Mouse (Mus musculus) cerebellum, adult 18-20 months (tissue): Measurements from ENCODE around the gene Cnbd2.
"Not testable (repeated sequence)": the region's sequence is repeated elsewhere in the genome, so short reads cannot be mapped to it uniquely, and the experiment has no call there.

Experiments used
- DNase-seq, 2 experiments: peaks; one replicate each; pipeline ENCODE4 v3.0.0; 2021

Gene Cnbd2

GRCm38 (mm10) chr2:156394282-156394681 is 82.2 kb downstream of the Cnbd2 start:
- no peak for DNase-seq

- no peak for DNase-seq
Observed at GRCm38 (mm10) chr2:156396096-156396495, 84.0 kb downstream of the Cnbd2 start.

GRCm38 (mm10) chr2:156397988-156398387 is 85.9 kb downstream of the Cnbd2 start:
- no peak for DNase-seq

- DNase-seq: no peak
Observed at GRCm38 (mm10) chr2:156399485-156399884, 87.4 kb downstream of the Cnbd2 start.

- DNase-seq: peak in 1 of 2 experiments; percentile 16
Observed at GRCm38 (mm10) chr2:156401331-156401730, 89.2 kb downstream of the Cnbd2 start.

GRCm38 (mm10) chr2:156402036-156402435 is 89.9 kb downstream of the Cnbd2 start:
- no peak for DNase-seq

- no peak for DNase-seq
Observed at GRCm38 (mm10) chr2:156406987-156407386, 94.9 kb downstream of the Cnbd2 start.

- no peak for DNase-seq
Observed at GRCm38 (mm10) chr2:156408168-156408567, 96.1 kb downstream of the Cnbd2 start.

- not testable (repeated sequence) for DNase-seq
Observed at GRCm38 (mm10) chr2:156411348-156411747, 99.2 kb downstream of the Cnbd2 start.

GRCm38 (mm10) chr2:156414996-156415395 is 102.9 kb downstream of the Cnbd2 start:
- no peak for DNase-seq

GRCm38 (mm10) chr2:156415674-156416073 is 103.6 kb downstream of the Cnbd2 start:
- no peak for DNase-seq

- no peak for DNase-seq
Observed at GRCm38 (mm10) chr2:156417194-156417593, 105.1 kb downstream of the Cnbd2 start.

GRCm38 (mm10) chr2:156418467-156418866 is 106.4 kb downstream of the Cnbd2 start:
- no peak for DNase-seq

GRCm38 (mm10) chr2:156420327-156420693 is 108.2 kb downstream of the Cnbd2 start:
- no peak for DNase-seq

- peak; percentile 22 to 43 for DNase-seq
Observed at GRCm38 (mm10) chr2:156420694-156421380, 108.7 kb downstream of the Cnbd2 start, which contains the start of gene Epb41l1. Gene Epb41l1, plus strand, starts transcription at chr2:156420909.

- DNase-seq: peak; percentile 9 to 14
Observed at GRCm38 (mm10) chr2:156421381-156422110, 109.4 kb downstream of the Cnbd2 start.

- no peak for DNase-seq
Observed at GRCm38 (mm10) chr2:156422631-156423030, 110.5 kb downstream of the Cnbd2 start.

- no peak for DNase-seq
Observed at GRCm38 (mm10) chr2:156423672-156424071, 111.6 kb downstream of the Cnbd2 start.
